Mouse (Mus musculus) kidney, adult 11 months (tissue): Measurements from ENCODE around the gene Prol1.
"Not testable (repeated sequence)": the region's sequence is repeated elsewhere in the genome, so short reads cannot be mapped to it uniquely, and the experiment has no call there.

ENCODE experiments used
- DNase-seq: peaks from one replicate; pipeline ENCODE4 v3.0.0; 2022

Prol1 gene

DNA sequence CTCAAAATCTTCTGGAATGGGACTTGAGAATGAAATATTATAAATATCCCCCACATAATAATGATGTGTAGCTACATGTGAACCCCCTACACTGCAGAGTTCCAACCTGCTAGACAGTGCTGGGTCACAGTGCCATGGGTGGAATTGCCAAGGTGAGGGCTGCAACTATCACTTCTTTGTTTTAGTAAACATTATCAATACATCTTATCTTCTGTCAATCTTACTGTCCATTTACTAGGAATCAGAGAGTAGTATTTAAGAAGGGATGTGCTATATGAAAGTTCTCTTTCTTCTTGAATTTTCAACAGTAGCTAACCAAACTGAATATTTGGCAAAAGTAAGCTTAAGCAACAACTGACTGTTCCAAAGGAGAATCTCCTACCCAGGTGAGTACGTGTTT lies at the start of gene Prol1:
Gene Prol1 (plus strand): TSS at position 301 of the 400 bp plus-strand sequence.
- no peak for DNase-seq

DNA sequence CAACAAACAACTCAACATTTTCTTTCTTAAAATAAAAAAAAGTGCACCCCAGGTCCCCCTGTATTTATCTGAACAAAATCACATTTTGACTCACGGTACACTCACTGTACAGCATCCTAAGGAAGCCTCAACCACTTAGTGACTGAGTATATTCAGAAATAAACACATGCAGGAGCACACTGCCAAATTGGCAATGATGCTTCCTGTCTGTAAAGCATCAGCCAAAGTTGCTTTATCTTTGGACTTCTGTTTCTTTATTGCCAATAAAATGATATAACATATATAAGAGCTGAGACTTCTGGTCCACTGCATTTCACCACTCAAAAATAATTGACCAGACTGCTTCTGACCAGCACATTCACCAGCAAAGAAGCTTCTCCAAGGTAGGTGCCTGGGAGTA lies 48.5 kb upstream of the Prol1 start, which contains the start of gene Gm7714:
Gene Gm7714 (plus strand): TSS at position 301 of the 400 bp plus-strand sequence.
- no peak for DNase-seq

DNA sequence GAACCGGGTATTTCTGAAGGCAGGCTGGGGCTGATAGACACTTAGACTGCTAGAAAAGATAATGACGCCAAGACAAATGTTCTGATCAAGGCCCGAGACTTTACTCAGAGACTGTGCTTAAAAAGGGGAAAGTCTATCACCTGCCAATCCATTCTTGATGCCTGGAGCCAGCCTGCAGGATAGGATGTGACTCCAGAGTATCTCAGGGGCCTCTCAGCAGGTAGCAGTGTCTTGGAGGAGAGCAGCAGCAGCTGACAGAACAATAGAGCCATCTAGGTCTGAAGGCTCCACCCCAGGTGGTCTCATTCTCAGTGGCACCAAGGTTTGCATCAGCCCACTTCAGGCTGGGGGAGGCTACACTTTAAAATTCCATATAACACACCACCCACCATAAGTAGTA lies 5.8 kb upstream of the Prol1 start:
- DNase-seq, result not testable (repeated sequence)

DNA sequence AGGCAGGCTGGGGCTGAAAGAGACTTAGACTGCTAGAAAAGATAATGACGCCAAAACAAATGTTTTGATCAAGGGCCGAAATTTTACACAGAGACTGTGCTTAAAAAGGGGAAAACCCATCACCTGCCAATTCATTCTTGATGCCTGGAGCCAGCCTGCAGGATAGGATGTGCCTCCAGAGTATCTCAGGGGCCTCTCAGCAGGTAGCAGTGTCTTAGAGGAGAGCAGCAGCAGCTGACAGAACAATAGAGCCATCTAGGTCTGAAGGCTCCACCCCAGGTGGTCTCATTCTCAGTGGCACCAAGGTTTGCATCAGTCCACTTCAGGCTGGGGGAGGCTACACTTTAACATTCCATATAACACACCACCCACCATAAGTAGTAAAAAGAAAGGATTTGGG lies 31.4 kb downstream of the Prol1 start:
- not testable (repeated sequence) for DNase-seq

DNA sequence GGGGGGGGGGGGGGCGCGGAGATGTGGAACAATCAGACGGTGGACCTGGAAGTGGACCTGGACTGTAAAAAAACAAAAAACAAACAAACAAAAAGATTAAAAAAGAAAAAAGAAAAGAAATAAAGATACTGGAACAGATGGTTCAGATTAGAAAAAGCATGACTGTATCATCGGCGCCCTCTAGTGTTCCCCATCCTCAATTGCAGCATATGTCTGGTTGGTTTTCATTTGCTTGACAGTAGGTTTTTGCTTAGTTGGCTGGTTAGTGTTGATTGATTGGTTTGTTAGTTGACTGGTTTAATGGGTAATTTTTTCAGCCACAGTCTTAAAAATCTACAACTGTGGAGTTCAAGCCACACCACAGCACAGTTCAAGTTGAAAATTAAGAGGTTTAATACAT lies 47.7 kb downstream of the Prol1 start:
- peak; percentile 6 for DNase-seq

DNA sequence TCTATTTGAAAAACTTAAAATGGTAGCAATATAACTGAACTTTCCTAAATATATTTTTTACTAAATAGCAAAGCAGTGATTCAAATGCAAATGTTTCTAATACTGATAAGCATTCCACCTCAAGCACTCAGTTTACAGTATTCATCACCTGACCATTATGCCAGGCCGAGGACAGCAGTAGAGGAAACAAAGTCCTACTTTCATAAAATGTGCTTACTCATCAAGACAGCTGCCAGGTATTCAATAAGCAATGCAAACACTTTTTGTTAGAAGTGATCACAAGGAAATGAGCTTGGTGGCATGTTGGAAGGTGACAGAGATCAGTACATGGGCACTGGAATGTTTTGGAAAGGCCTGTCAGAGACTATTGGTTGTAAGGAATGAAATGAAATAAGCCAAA lies 49.8 kb downstream of the Prol1 start:
- DNase-seq, result no peak

DNA sequence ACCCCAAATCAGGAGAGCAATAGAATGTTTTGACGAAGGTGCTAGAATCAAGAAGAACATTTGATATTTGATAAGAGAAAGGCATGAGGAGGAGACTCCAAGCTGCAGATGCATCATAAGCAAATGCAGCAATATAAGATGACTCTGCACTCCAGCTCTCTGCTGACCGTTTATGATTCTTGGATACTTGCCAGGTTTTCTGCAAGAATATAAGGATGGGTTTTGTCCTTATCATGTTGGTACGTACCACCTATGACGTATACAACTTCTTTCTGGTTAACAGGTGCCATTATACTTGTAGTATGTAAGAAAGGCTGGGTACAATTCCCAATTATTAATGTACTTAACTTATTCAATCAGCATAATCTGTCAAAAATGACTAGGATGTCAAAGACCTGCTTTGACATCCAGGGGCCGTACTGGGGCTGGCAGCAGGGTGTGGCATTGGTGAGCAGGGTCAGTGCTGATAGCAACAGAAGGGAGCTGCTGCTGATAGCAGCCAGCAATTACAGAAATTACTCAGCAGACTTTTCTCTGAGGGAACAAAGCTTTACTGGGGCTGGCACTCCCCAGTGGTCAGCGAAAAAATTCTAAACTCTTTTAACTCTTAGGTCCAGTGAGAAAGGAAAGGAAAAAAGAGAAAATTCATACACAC lies 53.6 kb downstream of the Prol1 start:
- no peak for DNase-seq

DNA sequence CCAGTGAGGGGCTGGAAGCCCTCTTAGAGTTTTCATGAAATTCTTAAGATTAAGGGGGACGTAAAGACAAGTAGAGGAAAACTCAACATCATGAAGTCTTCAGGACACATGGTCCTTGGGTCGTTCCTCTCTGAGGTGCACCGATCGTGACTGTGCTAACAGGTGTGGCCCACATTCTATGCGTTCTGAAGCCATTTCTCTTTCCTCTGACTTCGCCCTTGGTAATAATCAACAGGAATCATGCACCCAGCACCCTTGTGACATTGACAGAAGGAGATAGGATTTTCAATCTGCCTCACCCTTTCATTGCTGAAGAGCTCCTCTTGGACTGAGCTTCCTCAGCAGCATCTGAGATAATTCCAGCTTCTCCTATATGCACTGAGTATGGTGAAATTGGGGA lies 55.5 kb downstream of the Prol1 start:
- no peak for DNase-seq

DNA sequence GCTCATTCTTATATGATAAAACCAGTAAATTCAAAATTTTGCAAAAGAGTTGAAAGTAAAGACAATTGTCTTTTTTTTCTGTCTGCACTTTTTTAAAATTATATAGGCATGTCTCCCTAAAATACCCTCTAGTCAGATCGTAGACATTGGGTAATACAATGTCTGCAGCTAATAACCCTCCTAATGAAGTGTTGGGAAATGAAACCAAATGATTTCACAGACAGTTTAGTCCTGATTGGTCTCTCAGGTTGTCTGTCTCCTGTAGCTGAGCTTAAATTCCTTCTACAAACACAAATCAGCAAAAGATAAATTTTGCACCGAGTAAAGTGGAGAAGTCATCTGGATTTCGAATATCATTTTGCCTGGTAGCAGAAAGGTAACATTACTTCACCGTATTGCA lies 58.7 kb downstream of the Prol1 start, which contains the start of gene Amtn:
Gene Amtn (plus strand): TSS at position 301 of the 400 bp plus-strand sequence.
- no peak for DNase-seq
